Mouse (Mus musculus) splenic B cell, adult 2 months (primary cell): Measurements from ENCODE around the gene Adgrl3.
"Not testable (repeated sequence)": the region's sequence is repeated elsewhere in the genome, so short reads cannot be mapped to it uniquely, and the experiment has no call there.

Source experiments
- DNase-seq: peaks from one replicate; pipeline ENCODE4 v3.0.0-alpha.2; 2011; ENCODE audit warnings: low read depth, low spot score
- H3K27me3 ChIP-seq: 2 replicates; pipeline ENCODE4 v1.6.1; 2012; ENCODE audit warnings: mild to moderate bottlenecking, low read length, moderate library complexity, mixed read lengths; ENCODE audit not compliant: control insufficient read depth, poor library complexity, insufficient read depth, severe bottlenecking
- H3K36me3 ChIP-seq: 2 replicates; pipeline ENCODE4 v1.6.1; 2012; ENCODE audit warnings: mild to moderate bottlenecking, low read length, moderate library complexity, mixed read lengths; ENCODE audit not compliant: control insufficient read depth, poor library complexity, insufficient read depth, severe bottlenecking

Adgrl3 gene

DNA sequence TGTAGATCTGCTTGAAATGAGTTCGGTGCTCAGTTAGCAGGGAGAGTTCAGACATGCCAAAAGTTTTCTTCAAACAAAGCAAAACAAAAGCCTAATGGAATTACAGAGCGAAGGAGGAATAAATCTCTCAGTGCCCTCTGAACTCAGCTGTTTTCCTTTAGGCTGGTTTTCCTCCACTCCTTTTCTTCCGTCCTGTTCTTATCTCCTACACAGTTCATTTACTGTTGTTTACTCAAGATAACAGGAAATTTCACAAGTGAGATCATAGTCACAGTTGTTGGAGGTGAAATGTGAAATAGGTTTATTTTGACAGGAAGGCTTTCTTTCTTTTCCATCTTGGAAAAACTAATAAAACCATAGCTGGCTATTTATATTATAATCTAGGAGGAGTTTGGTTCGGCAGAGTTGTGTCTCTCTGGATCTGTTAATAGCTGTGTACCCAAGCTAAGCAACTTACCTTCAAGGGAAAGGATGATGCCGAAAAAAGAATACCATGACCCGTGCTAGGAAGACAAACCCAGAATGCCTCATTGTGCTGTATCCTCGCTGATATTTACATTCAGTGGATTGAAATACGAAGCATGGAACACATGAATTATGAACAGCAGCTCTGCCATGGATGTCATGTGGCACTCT is 456.2 kb downstream of the Adgrl3 start:
- Histone ChIP-seq H3K36me3 (no peaks in the 10 kb centered on the region), H3K27me3 (no peaks in the 10 kb centered on the region)
- no peak for DNase-seq

DNA sequence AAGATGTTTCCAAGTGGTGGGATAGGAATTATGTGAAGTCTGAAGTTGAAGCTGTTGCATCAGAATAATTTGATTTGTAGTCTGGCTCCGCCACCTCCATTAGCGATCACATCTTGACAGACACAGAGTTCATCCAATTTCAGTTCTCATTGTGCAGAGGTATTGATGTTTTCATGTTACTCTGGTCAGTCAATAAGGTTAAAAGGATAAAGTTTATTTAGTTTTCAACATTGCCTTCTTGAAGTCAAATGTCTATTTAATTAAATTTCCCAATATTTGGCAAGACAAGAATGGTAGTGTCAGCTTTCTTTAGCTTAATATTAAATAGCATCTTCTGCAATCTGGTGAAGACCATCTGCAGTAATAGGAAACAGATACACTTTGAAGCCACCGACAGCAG is 461.0 kb downstream of the Adgrl3 start:
- Histone ChIP-seq H3K27me3 (no peaks in the 10 kb centered on the region), H3K36me3 (no peaks in the 10 kb centered on the region)
- no peak for DNase-seq

- DNase-seq, result no peak
- Histone ChIP-seq H3K27me3 (no peaks in the 10 kb centered on the region), H3K36me3 (no peaks in the 10 kb centered on the region)
Observed at GRCm38 (mm10) chr5:81483890-81484289, 464.0 kb downstream of the Adgrl3 start.

DNA sequence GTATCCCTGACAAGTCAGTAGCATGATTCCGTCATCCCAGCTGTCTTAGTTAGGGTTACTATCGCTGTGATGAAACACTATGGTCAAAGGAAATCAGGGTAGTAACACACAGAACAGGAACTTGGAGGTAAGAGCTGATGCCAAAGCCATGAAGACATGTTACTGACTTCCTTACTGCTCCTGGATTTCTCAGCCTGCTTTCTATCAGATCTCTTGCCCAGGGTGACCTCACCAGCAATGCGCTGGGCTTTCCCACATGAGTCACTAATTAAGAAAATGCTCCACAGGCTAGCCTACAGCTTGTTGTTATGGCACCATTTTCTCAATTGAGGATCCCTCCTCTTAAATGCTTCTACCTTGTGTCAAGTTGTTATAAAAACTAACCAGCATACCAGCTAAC is 481.1 kb downstream of the Adgrl3 start:
- no peak for DNase-seq
- Histone ChIP-seq H3K27me3 (no peaks in the 10 kb centered on the region), H3K36me3 (no peaks in the 10 kb centered on the region)

GRCm38 (mm10) chr5:81518720-81519496 is 499.0 kb downstream of the Adgrl3 start:
- DNase-seq, result no peak
- H3K27me3 ChIP-seq, result no peaks in the 10 kb centered on the region; the same call in 1 of the 2 replicates
- no peaks in the 10 kb centered on the region for H3K36me3 ChIP-seq

DNA sequence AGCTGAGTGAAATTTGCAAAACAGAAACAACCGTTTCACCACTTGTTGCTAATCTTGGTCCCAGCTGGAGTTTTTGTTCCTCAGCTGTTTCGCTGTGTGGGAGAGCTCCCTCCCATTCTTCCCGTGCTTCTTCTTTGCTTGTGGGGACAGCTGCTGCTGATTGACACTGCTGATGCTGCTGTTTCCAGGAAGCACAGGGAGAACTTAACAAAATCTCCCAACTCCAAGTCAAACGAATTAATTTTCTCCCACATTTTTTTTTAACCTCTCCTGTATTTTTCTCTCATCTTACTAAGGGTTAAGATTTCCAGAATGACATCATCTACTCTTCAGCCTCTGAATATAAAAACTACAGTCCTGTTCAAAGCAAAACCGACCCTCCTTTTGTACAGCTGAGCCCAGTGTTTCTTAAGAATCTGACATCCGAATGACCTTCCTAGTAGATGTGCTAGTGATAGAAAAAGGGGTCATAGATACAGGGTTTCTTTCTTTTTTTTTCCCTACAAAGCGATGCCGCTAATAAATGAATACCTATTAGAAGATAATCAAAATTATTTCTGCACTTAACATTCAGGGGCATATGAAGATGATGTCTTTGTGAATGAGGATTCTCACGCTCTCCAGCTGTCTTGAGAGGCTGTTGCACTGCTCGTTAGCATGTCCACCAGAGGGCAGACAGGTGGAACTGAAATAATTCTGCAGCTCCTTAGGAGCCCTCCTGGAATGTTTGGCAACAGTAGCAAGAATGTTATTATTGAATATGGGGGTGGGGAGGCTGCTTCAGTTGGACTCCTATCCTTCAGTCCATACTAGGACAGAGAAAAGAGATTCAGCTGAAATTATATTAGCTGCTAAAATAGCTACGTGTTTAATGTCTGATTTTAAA is 499.8 kb downstream of the Adgrl3 start:
- H3K36me3 ChIP-seq, result no peaks in the 10 kb centered on the region
- DNase-seq, result no peak
- H3K27me3 ChIP-seq, result no peaks in the 10 kb centered on the region; the same call in 1 of the 2 replicates

DNA sequence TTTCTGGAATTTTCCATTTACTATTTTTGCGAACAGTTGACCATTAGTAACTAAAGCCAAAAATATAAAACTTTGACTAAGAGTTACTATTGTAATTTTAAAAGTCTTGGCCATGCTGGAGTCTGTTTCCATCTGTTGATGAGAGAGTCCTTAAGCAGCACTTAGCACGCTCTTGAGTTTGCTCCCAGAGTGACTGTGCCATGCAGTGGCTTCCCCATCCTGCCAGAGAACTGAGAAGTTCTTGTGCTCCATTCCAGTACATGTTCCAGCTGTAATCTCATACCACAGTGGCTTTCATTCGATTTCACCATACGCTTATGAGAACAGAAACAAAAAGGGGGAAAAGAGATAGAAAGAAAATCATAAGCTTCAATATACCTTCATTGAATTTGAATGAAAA is 502.8 kb downstream of the Adgrl3 start:
- Histone ChIP-seq H3K27me3 (no peaks in the 10 kb centered on the region; the same call in 1 of the 2 replicates), H3K36me3 (no peaks in the 10 kb centered on the region)
- no peak for DNase-seq

DNA sequence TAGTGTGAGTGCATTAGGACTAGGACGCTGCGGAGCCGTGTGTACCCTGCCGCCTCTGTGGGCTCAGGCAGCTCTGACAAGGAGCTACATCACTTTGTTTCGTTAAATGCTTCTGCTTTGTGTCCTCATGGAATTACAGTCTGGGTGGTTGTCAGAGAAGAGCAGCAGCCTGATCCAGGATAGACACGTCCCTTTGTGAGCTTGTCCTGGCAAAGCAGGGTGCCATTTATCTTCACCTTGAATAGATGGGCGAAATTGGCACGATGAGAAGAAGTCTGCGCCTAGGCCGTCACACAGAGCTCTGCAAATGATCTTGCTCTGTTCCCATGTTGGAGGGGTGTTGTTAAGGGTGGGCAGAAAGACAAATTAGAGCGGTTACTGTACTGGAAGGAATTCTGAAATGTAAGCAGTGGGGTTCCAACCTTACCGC is 504.6 kb downstream of the Adgrl3 start:
- no peak for DNase-seq
- Histone ChIP-seq H3K27me3 (no peaks in the 10 kb centered on the region; the same call in 1 of the 2 replicates), H3K36me3 (no peaks in the 10 kb centered on the region)

- no peaks in the 10 kb centered on the region for H3K36me3 ChIP-seq
- no peaks in the 10 kb centered on the region; the same call in 1 of the 2 replicates for H3K27me3 ChIP-seq
- DNase-seq, result no peak
Observed at GRCm38 (mm10) chr5:81525326-81525725, 505.4 kb downstream of the Adgrl3 start.

- no peaks in the 10 kb centered on the region for H3K36me3 ChIP-seq
- DNase-seq, result no peak
- H3K27me3 ChIP-seq, result no peaks in the 10 kb centered on the region
Observed at GRCm38 (mm10) chr5:81531639-81532038, 511.7 kb downstream of the Adgrl3 start.

- no peak for DNase-seq
- H3K36me3 ChIP-seq, result no peaks in the 10 kb centered on the region
- H3K27me3 ChIP-seq, result no peaks in the 10 kb centered on the region
Observed at GRCm38 (mm10) chr5:81550211-81550610, 530.3 kb downstream of the Adgrl3 start.

DNA sequence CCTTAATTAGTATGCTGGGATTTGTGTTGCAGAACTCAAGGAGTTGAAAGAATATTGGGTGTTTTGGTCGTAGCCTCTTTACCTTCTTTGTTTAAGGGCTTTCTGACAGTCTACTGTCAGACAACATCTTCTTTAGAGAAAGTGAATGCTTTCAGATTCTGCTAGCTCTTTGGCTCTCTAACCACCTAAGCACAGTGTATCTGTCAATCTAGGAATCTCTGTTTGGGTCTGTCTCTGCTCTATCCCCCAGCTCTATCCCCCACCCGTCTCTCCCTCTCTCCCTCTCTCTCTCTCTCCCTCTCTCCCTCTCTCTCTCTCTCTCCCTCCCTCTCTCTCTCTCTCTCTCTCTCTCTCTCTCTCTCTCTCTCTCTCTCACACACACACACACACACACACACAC is 535.2 kb downstream of the Adgrl3 start:
- H3K27me3 ChIP-seq, H3K36me3 ChIP-seq, DNase-seq: not testable (repeated sequence)

DNA sequence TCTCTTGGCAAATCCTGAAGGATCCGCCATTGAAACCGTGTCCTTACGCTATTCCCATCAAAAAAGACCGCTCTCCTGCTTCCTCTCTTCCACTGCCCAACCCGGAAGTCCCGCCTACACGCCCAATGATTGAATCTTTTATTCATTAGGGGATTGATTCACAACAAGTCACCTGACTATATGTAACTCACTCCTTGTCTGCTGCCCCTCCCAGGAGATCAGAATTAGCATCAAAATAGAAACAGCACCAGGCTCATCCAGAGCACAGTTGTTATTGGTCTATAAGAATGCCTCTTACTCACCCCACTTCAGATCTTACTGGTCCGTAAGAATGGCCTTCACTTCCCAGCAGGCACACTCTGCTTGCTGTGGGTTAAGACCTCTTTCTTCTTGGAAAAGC is 536.1 kb downstream of the Adgrl3 start:
- Histone ChIP-seq H3K27me3 (no peaks in the 10 kb centered on the region), H3K36me3 (no peaks in the 10 kb centered on the region)
- no peak for DNase-seq

DNA sequence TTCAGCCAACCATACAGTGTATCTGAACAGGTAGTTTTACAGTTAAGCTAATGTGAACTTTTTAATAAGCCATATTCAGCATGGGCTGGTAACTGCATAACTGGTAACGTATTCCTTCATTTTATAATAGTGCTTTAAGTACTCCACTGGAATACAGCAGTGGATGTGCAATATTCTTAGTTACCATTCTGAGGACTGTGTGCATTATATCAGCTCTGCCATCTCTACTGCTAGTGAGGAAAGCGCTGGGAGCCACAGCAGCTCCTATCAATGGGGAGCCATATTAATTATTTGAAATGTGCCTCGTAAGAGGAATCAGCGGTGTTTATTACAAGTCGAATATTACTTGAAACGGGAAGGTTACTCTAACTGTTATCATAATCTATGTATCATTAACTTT is 539.0 kb downstream of the Adgrl3 start:
- Histone ChIP-seq H3K36me3 (no peaks in the 10 kb centered on the region), H3K27me3 (no peaks in the 10 kb centered on the region)
- DNase-seq, result no peak

DNA sequence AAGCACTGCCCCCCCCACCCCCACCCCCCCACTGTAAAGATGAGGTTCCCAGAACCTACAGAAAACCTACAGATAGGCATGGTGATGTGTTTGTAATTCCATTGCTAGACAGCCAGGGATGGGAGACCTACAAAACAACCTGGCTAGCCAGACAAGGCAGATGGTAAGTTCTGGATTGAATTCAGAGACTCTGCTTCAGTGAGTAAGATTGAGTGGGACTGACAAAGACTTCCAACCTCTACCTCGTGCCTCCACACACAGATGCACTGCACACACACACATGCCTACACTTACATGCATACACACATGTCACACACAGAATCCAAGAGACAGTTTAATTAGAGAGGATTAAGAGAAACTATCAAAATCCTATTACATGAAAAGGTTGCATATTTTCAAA is 544.4 kb downstream of the Adgrl3 start:
- DNase-seq, result no peak
- H3K27me3 ChIP-seq, result no peaks in the 10 kb centered on the region

More for the DNA sequence above, 544.4 kb downstream of the Adgrl3 start:
- no peaks in the 10 kb centered on the region for H3K36me3 ChIP-seq
